Mouse (Mus musculus) hindbrain, embryonic 16.5 days (tissue): ENCODE measurements around the gene Sun3. TPM values are rescaled to one million over a fixed set of nuclear protein-coding genes. Genes with fewer than 3 reads are reported as not detected.

ENCODE experiments used
- ATAC-seq: fragments of 200-750 bp; cut with Nextera tagmentation; 2 replicates; pipeline ENCODE4 v1.8.0; 2017; ENCODE audit warnings: moderate TSS enrichment, moderate library complexity
- H3K27ac ChIP-seq: fragments of 300-500 bp; sonication (generic); 2 replicates; pipeline ENCODE4 v1.5.1; 2014; ENCODE audit warnings: low read depth, mild to moderate bottlenecking, control low read depth, low read length, moderate library complexity
- H3K27me3 ChIP-seq: fragments of 300-500 bp; sonication (generic); replicated peaks from 2 replicates; pipeline ENCODE4 v1.6.1; 2014; ENCODE audit warnings: low read length; ENCODE audit not compliant: control insufficient read depth, insufficient read depth
- H3K36me3 ChIP-seq: fragments of 300-500 bp; sonication (generic); 2 replicates; pipeline ENCODE4 v1.6.1; 2014; ENCODE audit warnings: mild to moderate bottlenecking, low read length, moderate library complexity, mixed read lengths; ENCODE audit not compliant: control insufficient read depth, insufficient read depth
- H3K4me1 ChIP-seq: fragments of 300-500 bp; sonication (generic); 2 replicates; pipeline ENCODE4 v1.6.1; 2014; ENCODE audit warnings: low read depth, low read length; ENCODE audit not compliant: control insufficient read depth, insufficient read depth
- H3K4me2 ChIP-seq: fragments of 300-500 bp; sonication (generic); 2 replicates; pipeline ENCODE4 v1.6.1; 2014; ENCODE audit warnings: mild to moderate bottlenecking, low read length, control low read depth, moderate library complexity
- H3K4me3 ChIP-seq: fragments of 300-500 bp; sonication (generic); 2 replicates; pipeline ENCODE4 v1.5.1; 2014; ENCODE audit warnings: mild to moderate bottlenecking, low read length, control low read depth, moderate library complexity
- H3K9ac ChIP-seq: fragments of 300-500 bp; sonication (generic); 2 replicates; pipeline ENCODE4 v1.6.1; 2014; ENCODE audit warnings: low read depth, mild to moderate bottlenecking, control low read depth, low read length, moderate library complexity
- H3K9me3 ChIP-seq: fragments of 300-500 bp; sonication (generic); 2 replicates; pipeline ENCODE4 v1.6.1; 2014; ENCODE audit warnings: mild to moderate bottlenecking, low read length, moderate library complexity; ENCODE audit not compliant: control insufficient read depth
- WGBS: fragments of 180-500 bp; shearing (Covaris S2); extraction: QIAGEN DNeasy Blood & Tissue Kit; methylation state at CpG from one replicate; pipeline ENCODE4 v1.1.7; 2014; 5-methylcytosine and 5-hydroxymethylcytosine counted together
- polyA plus RNA-seq: library from polyadenylated mRNA; unstranded; fragments of >200 nt; fragmentation: Nextera tagmentation; extraction: Ambion mirVana; gene quantifications from 2 replicates; pipeline ENCODE4 v1.2.1, GENCODE M21; 2015

The Sun3 gene
- polyA plus RNA-seq, 1 experiment from 2014 or later, result 0.35 TPM

DNA sequence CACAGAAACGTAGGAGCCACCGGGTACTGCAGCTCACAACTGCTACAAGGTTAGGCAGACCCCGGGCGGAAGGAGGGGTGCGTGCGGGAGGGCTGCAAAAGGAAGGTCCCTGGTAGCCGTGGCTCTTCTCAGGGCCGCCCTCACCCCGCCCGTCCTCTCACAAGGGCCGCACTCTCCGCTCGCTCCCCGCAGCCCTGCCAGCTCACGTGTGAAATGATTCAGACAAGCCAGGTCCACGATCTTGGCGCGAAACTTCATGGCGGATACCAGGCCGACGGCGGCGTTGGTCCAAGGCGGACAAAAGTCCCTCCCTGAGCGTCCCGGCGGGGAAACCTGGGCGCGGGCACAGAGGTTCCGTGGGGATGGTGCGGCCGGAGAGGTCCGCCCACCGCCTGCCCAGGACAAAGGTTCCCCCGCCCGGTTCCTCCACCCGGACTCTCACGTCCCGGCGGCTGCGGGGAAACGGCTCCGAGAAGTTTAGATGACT lies 37.9 kb downstream of the Sun3 start, which contains the start of gene Hus1:
TSS of gene Hus1 (minus strand) at position 339 of the 487 bp plus-strand sequence.
- under 1% methylated on average over 39 of the region's 43 CpGs for WGBS
- Histone ChIP-seq H3K4me1 (peaks cover 3% of the 10 kb centered on the region), H3K36me3 (no peaks in the 10 kb centered on the region), H3K4me3 (peak within 1 kb of the TSS; percentile 66), H3K9me3 (no peaks in the 10 kb centered on the region), H3K27me3 (no peaks in the 10 kb centered on the region), H3K9ac (peak within 1 kb of the TSS; percentile 80), H3K27ac (peak within 1 kb of the TSS; percentile 78), H3K4me2 (peak within 1 kb of the TSS; percentile 83)
- ATAC-seq, result peak; percentile 96

DNA sequence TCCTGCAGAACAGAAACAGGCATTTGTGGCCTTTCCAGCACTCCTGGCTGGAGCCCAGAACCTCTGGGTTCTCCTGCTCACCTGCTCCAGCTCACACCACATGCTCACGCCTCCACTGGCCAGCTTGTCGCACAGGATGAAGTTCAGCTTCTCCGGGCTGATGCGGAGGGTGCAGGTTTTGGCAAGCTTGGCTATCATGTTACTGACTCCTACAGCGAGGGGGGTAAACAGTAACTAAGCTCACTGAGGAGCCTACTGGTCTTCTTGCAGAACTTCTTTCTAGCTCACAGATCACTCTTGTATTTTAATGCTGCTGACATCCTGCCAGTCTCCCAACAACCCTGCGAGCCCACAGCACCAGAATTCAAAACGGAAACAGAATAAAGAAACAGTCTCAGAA lies 38.4 kb downstream of the Sun3 start:
- peaks cover 3% of the 10 kb centered on the region for H3K4me1 ChIP-seq
- H3K27me3 ChIP-seq, result no peaks in the 10 kb centered on the region
- peak overlapping the region; percentile 66 for H3K4me3 ChIP-seq
- peak overlapping the region; percentile 83 for H3K4me2 ChIP-seq
- H3K36me3 ChIP-seq, result no peaks in the 10 kb centered on the region
- H3K27ac ChIP-seq, result peak overlapping the region; percentile 78
- peak; percentile 66 for ATAC-seq
- H3K9me3 ChIP-seq, result no peaks in the 10 kb centered on the region
- WGBS, result under 1% methylated on average over 7 of the region's 7 CpGs
- H3K9ac ChIP-seq, result peak overlapping the region; percentile 80

DNA sequence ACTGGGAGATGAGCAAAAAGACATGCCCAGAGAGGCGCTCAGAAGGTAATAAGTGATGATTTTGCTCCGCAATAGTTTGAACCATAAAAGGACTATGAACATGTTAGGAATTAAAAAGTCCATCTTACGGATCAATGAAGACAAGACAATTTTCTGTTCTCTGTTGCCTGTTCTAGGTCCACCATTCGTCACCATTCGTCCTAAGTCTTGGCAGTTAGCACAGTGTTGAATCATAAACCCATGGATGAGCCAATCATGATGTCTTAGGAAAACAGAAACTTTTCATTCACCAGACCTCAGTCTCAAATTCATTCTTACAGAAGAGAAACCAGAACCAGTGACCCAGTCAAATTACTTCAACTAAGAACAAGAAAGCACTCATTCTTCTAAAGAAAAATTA lies 40.0 kb downstream of the Sun3 start:
- 96% methylated on average over 5 of the region's 5 CpGs for WGBS
- no peak overlapping the region for H3K4me3 ChIP-seq
- no peaks in the 10 kb centered on the region for H3K27me3 ChIP-seq
- peaks cover 3% of the 10 kb centered on the region for H3K4me1 ChIP-seq
- H3K27ac ChIP-seq, result no peak overlapping the region
- no peak for ATAC-seq
- H3K4me2 ChIP-seq, result no peak overlapping the region
- peaks cover 5% of the 10 kb centered on the region; the same call in 1 of the 2 replicates for H3K36me3 ChIP-seq
- no peaks in the 10 kb centered on the region for H3K9me3 ChIP-seq
- no peak overlapping the region for H3K9ac ChIP-seq

DNA sequence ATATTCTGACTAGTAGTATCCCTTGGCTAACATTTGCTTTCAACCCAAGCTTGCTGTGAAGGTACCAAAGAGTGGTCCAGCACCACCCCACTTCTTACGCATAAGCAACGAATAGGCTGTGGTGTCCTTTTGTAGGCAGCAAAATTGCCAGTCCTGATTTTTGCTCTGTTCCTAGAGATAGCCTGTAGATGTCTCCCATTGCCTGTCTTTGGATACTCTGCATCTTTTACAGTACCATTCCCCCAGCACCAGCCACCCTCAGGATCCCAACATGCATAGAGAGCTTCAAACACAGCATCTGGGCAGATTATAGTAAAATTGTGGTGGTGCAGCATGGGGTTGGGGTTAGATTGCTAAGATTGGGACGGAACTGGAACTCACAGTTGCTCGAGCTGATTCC lies 60.7 kb downstream of the Sun3 start:
- Histone ChIP-seq H3K27ac (no peak overlapping the region), H3K4me3 (no peak overlapping the region), H3K4me1 (no peaks in the 10 kb centered on the region), H3K4me2 (no peak overlapping the region), H3K9ac (no peak overlapping the region), H3K36me3 (peaks cover 5% of the 10 kb centered on the region; the same call in 1 of the 2 replicates), H3K27me3 (no peaks in the 10 kb centered on the region), H3K9me3 (peaks cover 4% of the 10 kb centered on the region)
- WGBS, result 78% methylated on average over 4 of the region's 4 CpGs
- peak; percentile 43; the same call in 1 of the 2 replicates for ATAC-seq

DNA sequence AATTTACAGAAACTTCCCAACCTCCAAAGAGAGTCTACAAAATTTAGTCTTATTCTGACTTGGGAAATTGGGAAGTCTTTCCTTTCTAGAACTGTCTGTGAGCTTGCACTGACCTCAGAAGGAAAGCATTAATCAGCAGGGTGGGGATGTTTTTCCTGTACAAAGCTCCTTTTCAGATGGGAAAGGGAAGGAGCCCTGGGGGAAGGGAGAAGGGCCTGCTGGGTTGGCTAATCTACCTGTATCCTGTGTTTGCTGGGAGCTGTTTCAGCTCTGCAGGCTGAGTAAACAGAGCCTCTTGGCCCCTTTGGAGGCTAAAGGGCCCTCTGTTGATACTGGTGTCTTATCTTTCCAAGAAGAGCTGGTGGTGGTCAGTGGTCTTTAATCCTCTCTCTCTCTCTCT lies 62.7 kb downstream of the Sun3 start:
- ATAC-seq, result no peak
- Histone ChIP-seq H3K4me3 (no peak overlapping the region), H3K4me2 (no peak overlapping the region), H3K9ac (no peak overlapping the region), H3K36me3 (no peaks in the 10 kb centered on the region), H3K27me3 (no peaks in the 10 kb centered on the region), H3K9me3 (no peaks in the 10 kb centered on the region), H3K27ac (no peak overlapping the region), H3K4me1 (no peaks in the 10 kb centered on the region)

DNA sequence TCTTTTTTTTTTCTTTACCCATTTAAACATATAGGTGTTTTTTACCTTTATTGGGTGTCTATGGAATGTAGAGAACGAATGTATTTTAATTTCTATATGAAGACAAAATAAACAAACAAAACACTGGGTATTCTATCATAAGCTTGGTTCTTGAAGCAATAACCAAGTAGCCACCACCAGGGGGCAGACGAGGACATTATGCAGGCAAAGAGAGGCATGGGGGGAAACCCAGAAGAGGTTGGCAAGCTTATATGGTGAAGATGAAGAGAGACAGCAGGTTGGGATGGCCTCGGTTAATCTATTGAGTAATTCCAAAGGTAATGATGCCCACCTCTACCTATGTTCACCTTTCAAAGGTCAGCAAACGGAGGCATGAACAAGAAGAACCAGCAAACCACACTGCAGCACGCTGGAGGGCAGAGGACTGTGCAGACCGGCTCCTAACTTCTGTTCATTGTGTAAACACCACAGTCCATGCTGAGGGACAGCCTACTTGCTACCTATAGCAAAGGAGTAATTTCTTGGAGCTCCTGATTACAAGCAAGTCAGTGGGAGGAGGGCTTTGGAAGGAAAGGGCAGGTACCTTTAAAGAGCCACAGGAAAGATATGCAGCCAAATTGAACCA lies 65.4 kb downstream of the Sun3 start:
- no peaks in the 10 kb centered on the region for H3K27me3 ChIP-seq
- H3K9me3 ChIP-seq, result no peaks in the 10 kb centered on the region
- no peak overlapping the region for H3K4me3 ChIP-seq
- H3K36me3 ChIP-seq, result no peaks in the 10 kb centered on the region
- H3K9ac ChIP-seq, result no peak overlapping the region
- H3K27ac ChIP-seq, result no peak overlapping the region
- 40% methylated on average over 6 of the region's 6 CpGs for WGBS
- no peak overlapping the region for H3K4me2 ChIP-seq
- H3K4me1 ChIP-seq, result no peaks in the 10 kb centered on the region
- peak; percentile 48; the same call in 1 of the 2 replicates for ATAC-seq

DNA sequence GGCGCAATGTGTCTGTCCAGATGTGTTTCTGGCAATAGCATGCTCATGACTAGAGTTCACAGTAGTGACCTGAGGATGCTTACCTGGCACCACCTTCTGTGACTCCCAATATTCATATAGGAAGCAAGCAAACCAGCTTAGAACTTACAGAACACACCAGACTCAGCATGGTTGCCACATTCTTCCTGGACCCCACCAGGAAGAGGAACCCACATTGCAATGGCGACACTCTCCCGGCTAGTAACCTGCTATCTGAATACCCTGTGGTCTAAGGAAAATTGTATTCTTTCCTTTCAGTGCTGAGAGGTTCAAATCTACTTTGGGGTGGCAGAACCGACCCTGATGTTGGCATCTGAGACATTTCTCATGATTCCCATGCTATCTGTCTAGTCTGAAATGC lies 70.6 kb downstream of the Sun3 start:
- no peaks in the 10 kb centered on the region for H3K27me3 ChIP-seq
- no peak for ATAC-seq
- H3K4me3 ChIP-seq, result no peak overlapping the region
- H3K4me1 ChIP-seq, result no peaks in the 10 kb centered on the region
- H3K27ac ChIP-seq, result no peak overlapping the region
- H3K36me3 ChIP-seq, result no peaks in the 10 kb centered on the region
- no peak overlapping the region for H3K9ac ChIP-seq
- WGBS, result 83% methylated on average over 4 of the region's 4 CpGs
- no peak overlapping the region for H3K4me2 ChIP-seq
- H3K9me3 ChIP-seq, result no peaks in the 10 kb centered on the region

DNA sequence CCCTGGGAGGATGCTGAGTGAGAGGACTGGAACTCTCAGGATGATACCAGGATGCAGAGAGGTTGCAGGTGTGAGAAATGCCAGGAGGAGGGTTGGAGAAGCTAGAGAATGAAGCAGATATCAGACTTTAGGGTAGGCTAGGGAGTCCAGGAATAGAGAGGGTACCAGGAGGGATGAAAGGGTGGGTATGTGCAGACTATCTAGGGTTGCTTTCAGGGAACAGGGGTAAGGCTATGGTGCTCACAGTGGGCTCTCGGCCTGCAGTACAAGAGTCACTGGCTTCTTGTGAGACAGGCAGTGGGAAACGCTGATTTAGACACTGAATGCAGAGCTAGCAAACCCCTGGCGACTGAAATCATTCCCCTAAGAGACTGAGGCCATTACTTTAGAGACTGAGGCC lies 75.6 kb downstream of the Sun3 start, which contains the start of gene Pkd1l1:
TSS of gene Pkd1l1 (minus strand) at position 101 of the 400 bp plus-strand sequence.
- no peaks in the 10 kb centered on the region for H3K9me3 ChIP-seq
- H3K4me2 ChIP-seq, result no peak within 1 kb of the TSS
- H3K27ac ChIP-seq, result no peak within 1 kb of the TSS
- no peak within 1 kb of the TSS for H3K4me3 ChIP-seq
- no peaks in the 10 kb centered on the region for H3K36me3 ChIP-seq
- ATAC-seq, result no peak
- WGBS, result 55% methylated on average over 3 of the region's 3 CpGs
- H3K9ac ChIP-seq, result no peak within 1 kb of the TSS
- no peaks in the 10 kb centered on the region for H3K4me1 ChIP-seq
- H3K27me3 ChIP-seq, result no peaks in the 10 kb centered on the region

DNA sequence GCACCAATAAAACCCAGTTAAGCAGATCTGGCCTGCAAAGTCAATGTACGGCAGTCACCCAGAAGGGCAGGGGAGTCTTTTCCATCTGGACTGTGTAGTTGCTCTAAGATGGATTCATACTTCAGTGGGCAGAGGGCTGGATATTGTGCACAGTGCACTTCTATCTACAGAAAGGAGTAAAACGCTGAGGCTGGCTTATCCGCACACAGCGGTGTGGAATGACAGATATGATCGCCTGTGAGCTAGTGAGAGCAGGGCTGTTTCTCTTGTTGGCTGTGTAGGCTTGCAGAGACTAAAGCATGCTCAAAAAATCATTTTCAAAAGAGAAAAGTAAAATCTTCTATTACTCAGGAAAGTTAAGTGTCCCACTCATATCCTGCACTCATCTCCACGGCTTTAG lies 76.7 kb downstream of the Sun3 start:
- no peaks in the 10 kb centered on the region for H3K36me3 ChIP-seq
- WGBS, result 85% methylated on average over 6 of the region's 6 CpGs
- H3K4me3 ChIP-seq, result no peak overlapping the region
- no peaks in the 10 kb centered on the region for H3K4me1 ChIP-seq
- no peak overlapping the region for H3K4me2 ChIP-seq
- no peak overlapping the region for H3K27ac ChIP-seq
- no peak for ATAC-seq
- no peaks in the 10 kb centered on the region for H3K9me3 ChIP-seq
- H3K9ac ChIP-seq, result no peak overlapping the region
- no peaks in the 10 kb centered on the region for H3K27me3 ChIP-seq
